Mouse (Mus musculus): ENCODE measurements around the gene Kifc5b. TPM values are rescaled to one million over a fixed set of nuclear protein-coding genes. Genes with fewer than 3 reads are reported as not detected.
"Not testable (repeated sequence)": the region's sequence is repeated elsewhere in the genome, so short reads cannot be mapped to it uniquely, and the experiment has no call there.

Kifc5b gene
- polyA plus RNA-seq, 1 experiment = 43.0 TPM

DNA sequence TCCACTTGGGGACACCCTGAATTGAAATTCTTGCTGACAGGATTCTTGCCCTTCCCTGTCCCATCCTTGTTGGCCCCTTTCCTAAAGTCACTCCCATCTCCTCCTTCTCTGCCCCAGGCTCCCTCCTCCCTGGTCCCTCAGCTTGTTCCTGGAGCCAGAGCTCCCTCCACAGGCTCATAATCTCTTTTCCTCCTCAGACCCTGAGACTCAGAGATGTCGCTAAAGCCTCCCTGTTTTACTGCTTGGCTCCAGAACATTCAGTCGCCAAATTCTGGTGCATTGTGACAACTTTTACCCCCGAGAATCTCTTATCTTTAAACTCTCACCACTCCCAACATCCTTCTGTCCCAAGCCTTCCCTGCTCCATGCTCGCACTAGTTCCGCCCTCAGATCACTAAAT lies 12.6 kb upstream of the Kifc5b start:
- no peak for TF ChIP-seq CTCF (IDR thresholded peaks at IDR 0.05; ENCODE audit: low read depth, low read length)
- TF ChIP-seq EP300 (IDR thresholded peaks at IDR 0.05; ENCODE audit: insufficient read depth, low read depth, low read length) = no peak
- Histone ChIP-seq H3K27me3 (ENCODE audit: control insufficient read depth, insufficient read depth, low read length, poor library complexity, severe bottlenecking) (no peaks in the 10 kb centered on the region), H3K4me3 (ENCODE audit: low read depth, low read length) (no peak overlapping the region), H3K4me1 (ENCODE audit: control insufficient read depth, insufficient read depth, low read length) (no peaks in the 10 kb centered on the region), H3K9ac (ENCODE audit: low read depth, poor library complexity, severe bottlenecking) (no peak overlapping the region), H3K9me3 (replicated peaks; ENCODE audit: control insufficient read depth, insufficient read depth, low read length, poor library complexity, severe bottlenecking) (peaks cover 23% of the 10 kb centered on the region), H3K27ac (ENCODE audit: insufficient read depth, low read length) (no peak overlapping the region), H3K36me3 (ENCODE audit: control insufficient read depth, insufficient read depth, low read length, poor library complexity, severe bottlenecking) (no peaks in the 10 kb centered on the region; the same call in 1 of the 2 replicates)

- not testable (repeated sequence) for H3K4me3 ChIP-seq (ENCODE audit: low read depth, low read length); H3K36me3 ChIP-seq (ENCODE audit: control insufficient read depth, insufficient read depth, low read length, poor library complexity, severe bottlenecking); H3K9ac ChIP-seq (ENCODE audit: low read depth, poor library complexity, severe bottlenecking); H3K27me3 ChIP-seq (ENCODE audit: control insufficient read depth, insufficient read depth, low read length, poor library complexity, severe bottlenecking); H3K4me1 ChIP-seq (ENCODE audit: control insufficient read depth, insufficient read depth, low read length); H3K27ac ChIP-seq (ENCODE audit: insufficient read depth, low read length)
- peaks cover 23% of the 10 kb centered on the region for H3K9me3 ChIP-seq (replicated peaks; ENCODE audit: control insufficient read depth, insufficient read depth, low read length, poor library complexity, severe bottlenecking)
These were observed 9.4 kb upstream of the Kifc5b start for GRCm38 (mm10) chr17:26907506-26907905.

GRCm38 (mm10) chr17:26915248-26915647 lies 1.6 kb upstream of the Kifc5b start:
- Histone ChIP-seq H3K27me3 (ENCODE audit: control insufficient read depth, insufficient read depth, low read length, poor library complexity, severe bottlenecking) (no peaks in the 10 kb centered on the region), H3K4me3 (ENCODE audit: low read depth, low read length) (no peak overlapping the region), H3K27ac (ENCODE audit: insufficient read depth, low read length) (no peak overlapping the region), H3K36me3 (ENCODE audit: control insufficient read depth, insufficient read depth, low read length, poor library complexity, severe bottlenecking) (peaks cover 12% of the 10 kb centered on the region; the same call in 1 of the 2 replicates), H3K9me3 (replicated peaks; ENCODE audit: control insufficient read depth, insufficient read depth, low read length, poor library complexity, severe bottlenecking) (no peaks in the 10 kb centered on the region), H3K4me1 (ENCODE audit: control insufficient read depth, insufficient read depth, low read length) (no peaks in the 10 kb centered on the region), H3K9ac (ENCODE audit: low read depth, poor library complexity, severe bottlenecking) (no peak overlapping the region)
- TF ChIP-seq POLR2A (IDR thresholded peaks at IDR 0.05; ENCODE audit: insufficient read depth, low read length) (no peak), EP300 (IDR thresholded peaks at IDR 0.05; ENCODE audit: insufficient read depth, low read depth, low read length) (no peak)

GRCm38 (mm10) chr17:26917560-26917959 lies 669 bp downstream of the Kifc5b start:
- Histone ChIP-seq H3K36me3 (ENCODE audit: control insufficient read depth, insufficient read depth, low read length, poor library complexity, severe bottlenecking) (peaks cover 28% of the 10 kb centered on the region), H3K4me3 (ENCODE audit: low read depth, low read length) (peak overlapping the region; percentile 83), H3K27ac (ENCODE audit: insufficient read depth, low read length) (peak overlapping the region; percentile 76), H3K9ac (ENCODE audit: low read depth, poor library complexity, severe bottlenecking) (peak overlapping the region; percentile 70)
- H3K9me3 ChIP-seq (replicated peaks; ENCODE audit: control insufficient read depth, insufficient read depth, low read length, poor library complexity, severe bottlenecking); H3K27me3 ChIP-seq (ENCODE audit: control insufficient read depth, insufficient read depth, low read length, poor library complexity, severe bottlenecking); H3K4me1 ChIP-seq (ENCODE audit: control insufficient read depth, insufficient read depth, low read length): not testable (repeated sequence)

DNA sequence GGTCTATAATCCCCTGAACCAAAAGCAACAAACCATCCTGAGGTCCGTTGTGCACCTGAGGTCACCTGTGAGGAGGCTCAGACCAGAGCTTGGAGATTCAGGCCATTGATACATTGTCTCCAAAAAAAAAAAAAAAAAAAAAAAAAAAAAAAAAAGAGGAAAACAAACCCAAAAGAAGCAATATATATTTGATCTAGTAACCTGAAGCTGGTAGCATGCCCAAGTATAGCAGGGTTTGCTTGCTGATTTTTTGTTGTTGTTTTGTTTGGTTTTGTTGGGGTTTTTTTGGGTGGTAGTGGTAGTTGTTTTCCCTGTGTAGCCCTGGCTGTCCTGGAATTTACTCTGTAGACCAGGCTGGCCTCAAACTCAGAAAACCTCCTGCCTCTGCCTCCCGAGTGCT lies 1.5 kb downstream of the Kifc5b start:
- H3K4me3 ChIP-seq (ENCODE audit: low read depth, low read length) = peak overlapping the region; percentile 61
- peak overlapping the region; percentile 70 for H3K9ac ChIP-seq (ENCODE audit: low read depth, poor library complexity, severe bottlenecking)
- no peaks in the 10 kb centered on the region for H3K9me3 ChIP-seq (replicated peaks; ENCODE audit: control insufficient read depth, insufficient read depth, low read length, poor library complexity, severe bottlenecking)
- H3K4me1 ChIP-seq (ENCODE audit: control insufficient read depth, insufficient read depth, low read length) = no peaks in the 10 kb centered on the region
- TF ChIP-seq POLR2A (IDR thresholded peaks at IDR 0.05; ENCODE audit: insufficient read depth, low read length) (no peak), EP300 (IDR thresholded peaks at IDR 0.05; ENCODE audit: insufficient read depth, low read depth, low read length) (no peak), CTCF (IDR thresholded peaks at IDR 0.05; ENCODE audit: low read depth, low read length) (no peak)
- no peaks in the 10 kb centered on the region for H3K27me3 ChIP-seq (ENCODE audit: control insufficient read depth, insufficient read depth, low read length, poor library complexity, severe bottlenecking)
- H3K27ac ChIP-seq (ENCODE audit: insufficient read depth, low read length) = no peak overlapping the region
- peaks cover 33% of the 10 kb centered on the region for H3K36me3 ChIP-seq (ENCODE audit: control insufficient read depth, insufficient read depth, low read length, poor library complexity, severe bottlenecking)

GRCm38 (mm10) chr17:26919516-26919915 lies 2.6 kb downstream of the Kifc5b start:
- peaks cover 41% of the 10 kb centered on the region for H3K36me3 ChIP-seq (ENCODE audit: control insufficient read depth, insufficient read depth, low read length, poor library complexity, severe bottlenecking)
- not testable (repeated sequence) for H3K4me1 ChIP-seq (ENCODE audit: control insufficient read depth, insufficient read depth, low read length); H3K27me3 ChIP-seq (ENCODE audit: control insufficient read depth, insufficient read depth, low read length, poor library complexity, severe bottlenecking); H3K4me3 ChIP-seq (ENCODE audit: low read depth, low read length); H3K9me3 ChIP-seq (replicated peaks; ENCODE audit: control insufficient read depth, insufficient read depth, low read length, poor library complexity, severe bottlenecking); H3K27ac ChIP-seq (ENCODE audit: insufficient read depth, low read length); H3K9ac ChIP-seq (ENCODE audit: low read depth, poor library complexity, severe bottlenecking)

DNA sequence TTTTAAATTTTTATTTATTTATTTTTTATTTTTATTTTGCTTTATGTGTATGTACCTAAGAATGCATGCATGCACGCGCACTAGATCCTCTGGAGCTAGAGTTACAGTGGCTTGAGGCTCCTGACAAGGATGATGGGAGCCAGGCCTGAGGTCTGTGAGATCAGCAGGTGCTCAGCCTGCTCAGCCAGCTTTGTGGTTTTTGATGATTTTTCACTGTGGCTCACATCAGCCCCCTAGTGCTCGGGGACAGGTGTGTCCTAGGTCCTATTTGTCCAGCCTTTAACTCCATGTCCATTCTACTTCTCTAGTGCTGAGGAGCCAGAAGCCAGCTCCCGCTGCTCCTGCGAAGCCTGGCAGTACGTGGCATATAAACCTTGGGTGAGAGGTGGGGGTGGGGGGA lies 5.5 kb downstream of the Kifc5b start:
- not testable (repeated sequence) for H3K4me3 ChIP-seq (ENCODE audit: low read depth, low read length); H3K9ac ChIP-seq (ENCODE audit: low read depth, poor library complexity, severe bottlenecking); H3K27ac ChIP-seq (ENCODE audit: insufficient read depth, low read length); H3K4me1 ChIP-seq (ENCODE audit: control insufficient read depth, insufficient read depth, low read length); H3K9me3 ChIP-seq (replicated peaks; ENCODE audit: control insufficient read depth, insufficient read depth, low read length, poor library complexity, severe bottlenecking); H3K27me3 ChIP-seq (ENCODE audit: control insufficient read depth, insufficient read depth, low read length, poor library complexity, severe bottlenecking)
- H3K36me3 ChIP-seq (ENCODE audit: control insufficient read depth, insufficient read depth, low read length, poor library complexity, severe bottlenecking) = peaks cover 60% of the 10 kb centered on the region

DNA sequence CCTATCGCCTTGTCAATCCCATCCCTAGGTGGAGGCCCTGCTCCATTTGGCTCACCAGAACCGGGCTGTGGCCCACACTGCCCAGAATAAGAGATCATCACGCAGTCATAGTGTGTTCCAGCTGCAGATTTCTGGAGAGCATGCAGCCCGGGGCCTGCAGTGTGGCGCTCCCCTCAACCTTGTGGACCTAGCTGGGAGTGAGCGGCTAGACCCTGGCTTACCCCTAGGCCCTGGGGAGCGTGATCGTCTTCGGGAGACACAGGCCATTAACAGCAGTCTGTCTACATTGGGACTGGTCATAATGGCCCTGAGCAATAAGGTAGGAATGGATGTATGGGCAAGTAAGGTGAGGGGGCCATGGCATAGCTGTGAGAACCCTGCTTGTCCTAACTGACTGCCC lies 8.5 kb downstream of the Kifc5b start:
- not testable (repeated sequence) for H3K27ac ChIP-seq (ENCODE audit: insufficient read depth, low read length); H3K4me3 ChIP-seq (ENCODE audit: low read depth, low read length); H3K27me3 ChIP-seq (ENCODE audit: control insufficient read depth, insufficient read depth, low read length, poor library complexity, severe bottlenecking); H3K4me1 ChIP-seq (ENCODE audit: control insufficient read depth, insufficient read depth, low read length); H3K9me3 ChIP-seq (replicated peaks; ENCODE audit: control insufficient read depth, insufficient read depth, low read length, poor library complexity, severe bottlenecking); H3K9ac ChIP-seq (ENCODE audit: low read depth, poor library complexity, severe bottlenecking)
- H3K36me3 ChIP-seq (ENCODE audit: control insufficient read depth, insufficient read depth, low read length, poor library complexity, severe bottlenecking) = peaks cover 65% of the 10 kb centered on the region

Measured in ES-Bruce4 (cell line).